Mouse (Mus musculus) right cerebral cortex, postnatal 10 days (tissue): Measurements from ENCODE around the gene Lrrc14b.

Source experiments
- DNase-seq, 2 experiments: peaks; one replicate each; pipeline ENCODE4 v3.0.0; 2021; ENCODE audit warnings: low spot score in 2 of 2

The Lrrc14b gene

DNA sequence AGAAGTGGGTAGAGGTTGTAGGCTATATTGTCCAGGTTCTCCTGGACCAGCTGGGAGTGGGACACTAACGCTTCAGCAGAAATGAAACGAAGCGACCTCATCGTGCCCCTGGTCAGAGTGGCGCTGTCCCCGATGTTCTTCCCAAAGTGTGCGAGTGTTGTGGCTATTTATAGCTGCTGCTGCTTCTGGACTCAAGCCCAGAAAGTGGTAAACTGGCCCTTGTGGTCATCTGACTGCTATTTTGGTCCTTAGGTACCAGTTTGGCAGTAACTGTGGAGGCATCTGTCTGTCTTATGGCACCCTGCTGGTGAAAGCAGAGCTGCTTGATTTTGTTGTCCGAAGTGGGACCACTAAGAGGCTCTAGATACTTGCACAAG lies at the start of gene Lrrc14b:
Gene Lrrc14b, minus strand, starts transcription at position 147 of the 377 bp plus-strand sequence.
- DNase-seq: no peak

DNA sequence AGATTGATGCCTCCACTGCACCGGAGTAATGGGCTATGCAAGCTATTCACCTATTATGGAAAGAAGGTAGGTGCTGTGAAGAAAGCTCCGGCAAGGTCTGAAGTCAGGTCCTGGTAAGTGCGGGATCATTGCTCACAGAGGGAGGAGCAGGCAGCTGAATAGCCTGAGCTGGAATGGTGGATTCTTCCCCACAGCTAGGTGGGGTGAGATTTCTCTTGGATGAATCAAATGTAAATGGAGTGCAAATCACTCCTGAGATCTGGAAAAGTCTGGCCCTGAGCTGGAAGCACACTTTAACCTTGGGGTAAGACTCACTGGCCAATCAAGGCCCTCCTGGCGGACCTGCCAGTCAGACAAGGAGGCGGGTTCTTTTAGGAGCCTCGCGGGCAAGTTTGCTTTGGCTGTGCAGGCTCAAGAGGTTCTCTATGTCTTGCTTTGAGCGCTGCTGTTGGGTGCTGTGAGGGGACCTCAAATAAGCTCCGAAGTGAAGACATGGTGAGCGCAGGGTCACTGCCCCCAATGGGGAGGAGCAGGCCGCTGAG lies 35.6 kb upstream of the Lrrc14b start, which contains the start of gene Ftl1-ps1:
Gene Ftl1-ps1, plus strand, starts transcription at position 397 of the 542 bp plus-strand sequence.
- no peak for DNase-seq

DNA sequence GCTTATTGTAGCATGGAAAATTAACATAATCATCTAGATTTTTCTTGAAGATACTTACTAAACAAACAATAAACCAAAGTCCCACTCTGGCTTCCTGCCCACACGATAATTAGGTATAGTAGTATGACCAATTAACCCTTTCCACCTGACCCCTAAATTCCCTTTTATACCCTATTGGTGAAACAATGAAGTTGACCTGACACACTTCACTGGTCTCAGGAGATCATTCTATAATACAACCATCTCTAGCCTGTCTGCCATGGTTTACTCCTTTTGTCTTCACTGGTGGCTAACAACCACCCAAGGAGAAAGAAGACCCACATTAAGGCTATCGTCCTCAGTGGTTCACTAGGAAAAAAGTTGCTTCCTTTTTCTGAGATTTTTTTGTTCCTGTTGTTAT lies 27.4 kb upstream of the Lrrc14b start:
- DNase-seq: no peak

DNA sequence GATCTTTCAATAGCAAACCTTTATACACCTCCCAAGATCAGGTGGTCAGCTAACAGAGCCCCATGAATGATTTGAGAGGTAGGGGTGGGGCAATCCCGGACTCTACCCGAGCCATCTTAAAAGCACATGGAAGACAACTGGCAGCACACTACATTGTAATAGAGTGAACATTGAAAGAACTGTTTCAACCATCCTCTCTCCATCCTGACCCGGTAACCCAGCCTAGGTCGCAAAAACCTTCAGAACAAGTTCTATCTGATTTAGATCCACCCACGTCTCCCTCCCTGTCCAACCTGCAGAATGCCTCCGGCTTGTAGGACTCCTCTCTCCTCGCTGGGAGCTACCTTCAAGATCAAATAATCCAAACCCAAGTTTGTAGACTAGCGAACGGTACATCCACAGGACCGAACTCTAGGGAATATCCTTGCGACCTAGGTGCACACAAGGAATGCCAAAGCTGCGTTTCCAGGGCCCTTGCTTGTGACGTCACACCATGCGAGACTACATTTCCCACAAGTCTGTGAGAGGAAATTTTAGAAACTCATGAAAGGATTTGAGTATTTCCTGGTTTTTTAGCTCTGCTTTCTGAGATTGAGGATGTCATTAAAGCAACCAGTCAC lies 26.7 kb upstream of the Lrrc14b start, which contains the start of gene Zfp72:
Gene Zfp72, minus strand, starts transcription at position 466 of the 620 bp plus-strand sequence.
- peak; percentile 84 to 91 for DNase-seq

DNA sequence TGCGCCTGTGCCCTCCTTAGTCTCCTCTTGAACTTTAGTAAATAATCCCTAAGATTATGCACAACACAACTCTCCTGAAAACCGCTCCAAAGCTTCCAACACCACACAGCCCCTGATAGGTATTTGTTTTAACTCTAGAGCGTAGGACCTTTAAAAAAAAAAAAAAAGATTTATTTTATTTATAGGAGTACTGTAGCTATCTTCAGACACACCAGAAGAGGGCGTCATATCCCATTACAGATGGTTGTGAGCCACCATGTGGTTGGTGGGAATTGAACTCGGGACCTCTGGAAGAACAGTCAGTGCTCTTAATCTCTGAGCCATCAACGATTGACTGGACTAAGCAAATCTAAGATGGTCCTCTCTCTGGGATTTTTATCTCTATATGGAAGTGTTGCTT lies 25.9 kb upstream of the Lrrc14b start:
- DNase-seq: no peak

DNA sequence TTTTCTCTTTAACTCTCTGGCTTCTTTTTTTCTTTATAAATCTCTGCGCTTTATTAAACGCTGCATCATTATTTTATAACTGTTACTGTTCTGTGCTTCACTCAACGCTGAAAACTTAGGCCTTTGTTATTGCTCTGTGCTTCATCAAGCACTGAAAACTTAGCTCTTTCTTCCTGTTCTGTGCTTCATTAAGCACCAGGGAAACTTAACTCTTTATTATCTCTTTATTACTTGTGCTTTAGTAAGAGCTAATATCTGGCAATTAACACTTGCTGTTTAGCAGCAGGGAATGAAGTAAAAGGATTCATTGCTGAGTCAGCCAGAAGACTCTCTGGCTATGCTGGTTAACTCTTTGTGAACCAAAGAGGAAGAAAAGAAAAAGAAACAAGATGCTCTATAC lies 18.5 kb upstream of the Lrrc14b start:
- no peak for DNase-seq

DNA sequence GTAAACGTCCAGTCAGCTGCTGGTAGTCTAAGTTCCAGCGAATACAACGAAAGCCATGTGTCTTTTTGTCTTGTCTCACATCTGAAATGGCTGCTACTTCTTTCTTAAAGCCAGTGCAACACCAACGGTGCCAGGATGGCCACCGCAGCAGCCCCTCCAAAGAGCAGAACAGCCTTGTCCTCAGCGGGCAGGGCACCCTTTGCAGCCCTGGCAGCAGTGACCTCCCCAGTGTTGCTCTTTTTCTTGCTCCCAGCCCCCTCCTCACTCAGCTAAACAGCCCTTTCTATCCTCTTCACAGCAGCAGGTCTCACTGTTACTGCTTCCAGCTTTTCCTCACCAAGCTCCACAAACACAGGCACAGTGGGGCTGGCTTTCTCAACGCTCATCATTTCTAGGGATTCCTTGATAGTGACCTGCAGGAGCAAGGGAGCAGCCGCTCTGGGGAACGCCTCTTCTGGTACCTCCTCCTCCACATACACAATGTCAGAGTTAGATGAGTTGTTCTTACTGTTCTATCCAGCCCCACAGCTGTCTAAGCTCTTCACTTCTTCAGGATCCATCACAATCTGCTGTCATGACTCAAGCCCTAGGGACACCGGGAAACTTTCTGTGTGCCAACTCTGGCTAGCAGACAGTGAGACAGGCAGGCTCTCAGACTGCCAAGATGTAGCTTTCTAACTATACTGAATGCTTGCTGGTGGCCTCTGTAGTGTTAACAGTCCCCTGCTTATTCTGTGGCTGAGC lies 17.9 kb upstream of the Lrrc14b start:
- DNase-seq: no peak

DNA sequence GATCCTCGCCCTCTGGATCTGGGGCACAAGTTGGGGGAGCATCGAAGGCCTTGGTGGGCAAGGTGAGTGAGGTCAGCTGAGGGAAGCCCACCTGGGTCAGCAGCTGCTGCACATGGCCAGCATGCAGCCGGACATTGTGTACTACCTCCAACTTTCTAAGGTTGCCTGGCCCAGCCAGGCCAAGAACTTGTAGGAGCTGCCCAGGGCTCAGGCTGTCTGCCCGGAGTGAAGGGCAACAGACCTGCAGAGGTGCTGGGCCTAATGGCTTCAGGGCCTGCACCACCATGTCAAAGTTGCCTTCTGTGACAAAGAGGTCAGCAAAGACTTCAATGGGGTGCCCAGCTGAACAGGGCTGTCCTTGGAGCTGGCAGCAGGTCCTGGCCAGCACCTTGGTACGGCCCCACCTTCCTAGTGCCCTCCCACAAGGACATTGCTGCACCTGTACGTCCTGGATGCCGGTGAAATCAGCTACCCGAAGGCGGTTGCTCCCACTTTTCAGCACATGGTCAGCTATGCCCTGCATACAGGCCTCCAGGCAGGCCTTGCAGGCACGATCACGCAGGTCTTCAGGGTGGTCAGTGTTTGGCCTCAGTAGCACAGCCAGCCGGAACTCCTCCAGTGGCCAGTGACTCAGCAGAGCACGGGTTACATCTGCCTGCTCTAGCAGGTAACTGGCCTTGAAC lies 488 bp downstream of the Lrrc14b start:
- no peak for DNase-seq

DNA sequence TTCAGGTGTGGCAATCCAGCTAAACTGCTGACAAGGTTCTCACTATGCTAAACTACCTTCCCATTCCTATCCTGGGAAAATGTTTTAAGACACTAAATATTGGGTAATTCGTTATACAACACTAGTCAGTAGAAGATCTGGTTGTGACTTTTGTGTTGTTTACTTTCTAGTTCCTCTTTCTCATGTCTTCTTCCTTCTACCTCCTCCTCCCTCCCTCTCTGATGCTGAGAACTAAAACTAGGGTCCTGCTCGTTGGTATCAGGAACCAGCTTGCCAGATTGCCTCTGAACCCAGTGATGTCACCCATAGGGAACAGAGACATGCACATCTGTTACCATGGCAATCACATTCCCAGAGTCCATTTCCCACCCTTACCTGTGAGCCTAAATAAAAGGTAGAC lies 1.6 kb downstream of the Lrrc14b start:
- DNase-seq: no peak

DNA sequence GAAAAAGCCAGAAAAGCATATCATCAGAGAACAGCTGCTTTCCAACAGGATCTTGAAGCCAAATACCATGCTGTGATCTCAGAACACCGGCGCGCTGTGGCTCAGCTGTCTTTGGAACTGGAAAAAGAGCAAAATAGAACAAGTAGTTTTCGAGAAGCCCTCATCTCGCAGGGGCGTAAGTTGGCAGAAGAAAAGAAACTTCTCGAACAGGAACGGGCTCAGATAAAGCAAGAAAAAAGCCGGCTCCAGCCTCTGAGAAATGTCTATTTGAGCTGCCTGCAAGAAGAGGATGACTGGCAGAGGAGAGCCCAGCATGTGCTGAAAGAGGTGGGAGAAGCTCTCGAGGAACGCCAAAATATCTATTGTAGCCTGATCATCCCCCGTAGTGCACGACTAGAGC lies 7.3 kb downstream of the Lrrc14b start:
- DNase-seq: no peak

DNA sequence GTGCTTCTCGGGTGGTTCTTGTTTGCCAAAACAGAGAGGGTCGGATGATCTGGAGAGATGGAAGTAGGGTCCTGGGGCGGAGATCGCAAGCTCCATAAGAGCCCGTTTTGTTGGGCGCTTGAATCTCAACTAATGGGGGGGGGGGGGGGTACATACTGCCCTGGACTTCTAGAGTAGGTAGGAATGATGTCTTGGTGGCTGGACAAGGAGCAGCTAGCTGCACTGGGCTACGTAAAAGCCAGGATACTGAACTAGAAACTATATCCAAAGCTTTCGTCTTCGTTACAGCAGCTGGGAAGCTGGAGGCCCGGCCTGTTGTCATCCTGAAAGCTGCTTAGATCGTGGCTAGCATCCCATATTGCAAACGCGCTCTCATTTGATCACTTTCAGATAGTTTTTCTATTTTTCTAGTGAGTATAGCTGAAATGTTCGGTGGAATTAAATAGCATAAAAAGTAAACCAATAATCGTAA lies 13.3 kb downstream of the Lrrc14b start:
- peak; percentile 32 to 33 for DNase-seq

DNA sequence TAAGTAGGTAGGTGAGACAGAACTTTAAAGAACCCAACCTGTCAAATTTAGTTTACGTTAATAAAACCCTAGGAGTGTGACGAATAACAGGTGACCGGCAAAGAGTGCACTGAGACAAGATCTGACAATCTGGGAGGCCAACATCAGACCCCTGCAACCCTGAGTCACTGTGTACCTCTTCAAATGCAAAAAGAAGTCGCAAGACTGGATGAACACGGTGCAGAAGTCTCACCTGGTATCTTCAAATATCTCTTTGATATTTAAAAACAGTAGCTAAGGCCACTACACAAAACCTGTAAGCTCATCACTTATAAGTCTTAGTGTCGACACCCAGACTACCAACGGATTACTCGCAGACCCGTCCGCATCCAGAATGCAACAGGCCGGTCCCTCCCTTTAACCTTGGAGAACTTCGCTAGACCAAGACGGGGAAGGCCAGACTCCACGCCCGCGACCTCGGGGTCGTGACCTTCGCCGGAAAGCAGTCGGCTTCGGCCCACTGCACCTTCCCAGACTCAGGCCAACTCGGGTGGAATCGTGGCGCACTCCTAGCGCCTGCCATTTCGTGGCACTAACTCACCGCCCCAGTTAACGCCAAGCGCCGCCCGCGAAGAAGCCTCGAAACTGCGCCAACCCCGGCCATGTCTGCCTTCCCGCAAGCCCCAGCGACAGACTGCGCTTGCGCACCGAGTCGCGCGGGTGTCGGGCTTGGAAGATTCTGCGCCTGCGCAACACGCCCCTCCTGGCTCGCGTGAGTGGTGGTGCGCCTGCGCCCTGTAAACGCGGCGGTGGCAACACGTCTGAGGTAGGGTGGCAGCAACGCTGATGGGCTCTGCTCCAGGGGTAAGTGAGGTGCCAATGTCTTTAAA lies 14.0 kb downstream of the Lrrc14b start, which contains the start of the genes Sdha and Ccdc127:
Gene Sdha, minus strand, starts transcription at position 715 of the 869 bp plus-strand sequence.
Gene Ccdc127, plus strand, starts transcription at position 744 of the 869 bp plus-strand sequence.
- peak; percentile 96 to 98 for DNase-seq

DNA sequence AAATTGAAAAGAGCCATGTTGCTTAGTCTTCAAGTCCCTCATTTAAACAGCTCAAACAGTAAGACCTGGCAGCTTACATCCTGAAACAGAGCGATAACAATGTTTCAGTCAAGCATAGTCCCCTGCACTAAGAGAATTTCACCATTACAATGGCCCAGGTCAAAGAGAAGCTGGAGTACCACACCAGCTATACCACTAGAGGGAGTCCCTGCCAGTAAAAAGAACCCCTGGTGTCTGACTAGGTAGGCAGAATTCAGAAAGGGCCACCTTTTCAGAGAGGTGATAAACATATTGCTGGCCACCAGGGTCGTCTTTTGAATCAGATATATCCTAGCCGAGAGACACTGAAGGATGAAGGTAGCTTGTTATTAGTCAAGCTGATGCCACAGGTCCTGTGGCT lies 22.8 kb downstream of the Lrrc14b start:
- no peak for DNase-seq

DNA sequence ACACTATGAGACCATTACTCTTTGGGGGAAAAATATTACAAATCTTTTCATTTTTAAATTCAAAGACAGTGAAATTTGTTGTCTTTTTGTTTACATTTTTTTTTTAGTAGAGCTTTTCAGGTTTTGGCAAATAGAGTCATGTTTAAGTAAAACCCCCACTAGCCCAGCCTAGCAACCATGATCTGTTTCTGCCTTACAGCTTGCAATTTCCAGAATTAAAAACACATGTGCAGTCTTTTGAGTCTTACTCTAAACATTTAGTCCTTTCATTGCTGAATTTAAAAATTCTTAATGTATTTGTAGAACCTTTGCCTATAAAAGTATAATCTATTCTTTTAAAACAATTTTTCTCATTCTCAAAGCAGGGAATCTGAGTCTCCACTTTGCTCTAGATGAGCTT lies 34.5 kb downstream of the Lrrc14b start:
- DNase-seq: no peak

DNA sequence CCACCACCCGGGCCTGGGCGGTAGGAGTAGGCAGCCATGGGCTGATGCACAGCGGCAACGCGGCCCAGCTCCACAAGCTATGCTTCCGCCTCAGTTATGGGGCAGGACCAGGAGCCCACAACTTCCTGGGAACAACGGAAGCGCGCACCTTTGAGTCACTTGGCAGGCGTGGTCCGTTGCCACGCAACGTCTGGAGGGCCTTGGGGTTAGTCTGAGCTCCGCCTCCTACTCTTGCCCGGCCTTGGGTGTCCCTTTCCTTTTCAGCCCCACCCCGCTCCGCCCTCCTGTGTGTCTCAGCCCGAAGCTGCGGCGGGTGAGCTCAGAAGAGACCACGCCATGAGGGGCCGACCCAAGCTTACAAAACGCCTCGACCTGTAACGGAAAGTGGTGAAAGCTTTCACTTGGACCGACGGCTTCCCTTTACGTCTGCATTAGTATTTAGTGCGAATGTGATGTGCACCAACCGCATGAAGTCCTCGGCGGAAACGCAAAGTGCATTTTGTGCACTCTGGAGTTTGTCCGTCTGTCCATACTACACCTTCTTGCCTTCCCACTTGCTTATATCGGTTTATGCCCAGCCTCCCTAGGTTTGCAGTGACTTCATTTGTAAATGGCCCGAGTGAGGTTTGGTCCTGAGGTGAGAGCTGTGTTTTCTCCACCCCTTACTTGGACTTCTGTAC lies 46.5 kb downstream of the Lrrc14b start, which contains the start of gene Pdcd6:
Gene Pdcd6, minus strand, starts transcription at position 411 of the 680 bp plus-strand sequence.
- DNase-seq: peak; percentile 92 to 95

DNA sequence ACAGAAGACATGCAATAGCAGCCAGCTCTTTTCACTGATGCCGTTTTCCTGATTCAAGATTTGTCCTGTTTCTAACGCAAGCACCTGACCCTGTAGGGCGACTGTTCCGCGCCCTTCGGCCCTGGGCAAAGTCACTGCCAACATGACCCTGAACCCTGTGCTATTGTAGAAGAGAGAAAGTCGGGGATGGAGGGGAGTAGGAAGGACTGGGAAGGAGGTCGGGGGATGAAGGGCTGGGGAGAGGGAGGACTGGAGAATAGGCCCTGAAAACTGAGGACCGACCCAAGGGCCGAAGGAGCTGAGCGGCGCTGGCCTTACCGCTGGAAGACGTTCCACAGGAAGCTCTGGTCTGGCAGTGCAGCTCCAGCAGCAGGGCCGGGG lies 47.0 kb downstream of the Lrrc14b start:
- peak; percentile 26 to 29 for DNase-seq

DNA sequence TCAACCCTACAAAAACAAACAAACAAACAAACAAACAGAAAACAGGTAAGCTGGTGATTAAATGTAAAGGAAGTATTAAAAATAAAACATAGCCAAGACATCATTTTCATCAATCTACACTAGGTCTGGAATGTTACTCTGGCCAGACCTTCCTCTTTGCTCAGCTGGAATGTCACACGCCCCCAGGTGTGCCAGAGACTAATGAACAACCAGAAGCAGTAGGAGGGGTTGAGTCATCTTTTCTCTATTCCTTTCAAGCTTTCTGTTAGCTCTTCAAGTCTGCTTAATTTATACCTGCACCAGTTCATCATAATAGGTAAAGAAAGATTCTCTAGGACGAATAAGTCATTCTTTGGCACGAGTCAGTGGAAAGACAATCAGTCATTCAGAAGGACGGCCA lies 47.4 kb downstream of the Lrrc14b start:
- no peak for DNase-seq

DNA sequence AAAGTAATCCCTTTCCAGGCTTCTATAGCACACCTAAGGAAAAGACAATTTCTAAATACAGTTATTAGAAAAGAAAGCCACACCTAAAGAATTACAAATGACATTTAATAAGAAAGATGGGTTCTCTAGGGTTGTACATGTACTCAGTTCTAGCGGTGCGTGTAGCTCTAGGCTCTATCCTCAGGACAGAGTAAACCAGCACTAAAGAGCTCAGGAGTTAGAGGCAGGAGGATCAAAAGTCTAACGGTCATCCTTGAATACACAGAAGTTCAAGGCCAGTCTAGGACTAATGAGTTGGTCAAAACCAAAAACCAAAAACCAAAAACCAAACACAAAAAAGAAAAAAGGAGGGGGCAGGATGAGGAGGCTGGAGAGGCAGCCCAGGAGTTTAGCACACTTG lies 49.2 kb downstream of the Lrrc14b start:
- no peak for DNase-seq
